Mouse (Mus musculus): ENCODE data around the gene Fam107b. TPM values are rescaled to one million over a fixed set of nuclear protein-coding genes. Genes with fewer than 3 reads are reported as not detected.

Gene Fam107b
- polyA plus RNA-seq, 1 experiment from 2014 or later: 34.4 TPM

DNA sequence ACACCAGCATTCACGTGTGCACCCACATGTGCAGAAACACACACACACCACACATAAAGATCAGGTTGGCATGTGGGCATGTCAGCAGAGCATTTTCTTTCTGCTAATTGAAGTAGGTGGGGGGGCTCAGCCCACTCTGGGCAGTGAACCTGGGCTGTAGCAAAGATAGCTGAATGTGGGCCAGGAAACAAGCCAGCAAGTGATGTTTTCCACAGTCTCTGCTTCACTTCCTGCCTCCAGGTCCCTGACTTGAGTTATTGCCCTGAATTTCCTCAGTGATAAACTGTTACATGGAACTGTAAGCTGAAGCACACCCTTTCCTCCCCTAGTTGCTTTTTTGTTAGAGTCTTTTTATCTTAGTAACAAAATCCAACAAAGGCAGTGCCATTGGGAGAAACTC lies 6.1 kb downstream of the Fam107b start:
- Histone ChIP-seq H3K27me3 (ENCODE audit: control insufficient read depth, insufficient read depth, low read length) (no peaks in the 10 kb centered on the region), H3K4me1 (ENCODE audit: control insufficient read depth, insufficient read depth, low read length) (no peaks in the 10 kb centered on the region), H3K9ac (ENCODE audit: low read length) (no peak overlapping the region), H3K4me2 (ENCODE audit: low read depth, low read length) (no peak overlapping the region), H3K36me3 (ENCODE audit: control insufficient read depth, insufficient read depth) (no peaks in the 10 kb centered on the region), H3K9me3 (replicated peaks; ENCODE audit: control insufficient read depth, low read length) (no peaks in the 10 kb centered on the region), H3K4me3 (ENCODE audit: low read length) (no peak overlapping the region), H3K27ac (ENCODE audit: low read length) (no peak overlapping the region)
- 58% methylated on average over 1 of the region's 1 CpGs for WGBS
- 0 out of 2 replicates have a peak, but pooled peaks have one; percentile 39 for ATAC-seq (replicated peaks; ENCODE audit: extremely low read depth, insufficient read depth, low FRiP score)

DNA sequence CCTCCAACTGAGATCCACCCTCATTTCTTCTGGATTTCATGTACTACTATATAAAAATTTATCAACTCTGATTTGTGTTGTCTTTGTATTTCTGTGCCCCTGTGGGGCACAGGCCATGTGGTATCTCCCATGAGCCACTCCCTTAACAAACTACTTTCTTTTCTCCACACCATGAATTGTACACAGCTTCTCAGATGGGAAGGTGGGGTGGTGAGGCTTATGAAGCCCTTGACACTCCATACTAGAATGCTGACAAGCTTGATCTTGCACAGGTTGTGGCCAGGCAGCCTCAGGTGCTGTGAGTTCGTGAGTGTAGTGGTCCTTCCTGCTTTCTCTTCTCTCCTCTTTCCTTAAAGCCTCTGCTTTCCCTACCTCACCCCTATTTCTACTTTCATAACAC lies 6.9 kb downstream of the Fam107b start:
- WGBS: 67% methylated on average over 1 of the region's 1 CpGs

DNA sequence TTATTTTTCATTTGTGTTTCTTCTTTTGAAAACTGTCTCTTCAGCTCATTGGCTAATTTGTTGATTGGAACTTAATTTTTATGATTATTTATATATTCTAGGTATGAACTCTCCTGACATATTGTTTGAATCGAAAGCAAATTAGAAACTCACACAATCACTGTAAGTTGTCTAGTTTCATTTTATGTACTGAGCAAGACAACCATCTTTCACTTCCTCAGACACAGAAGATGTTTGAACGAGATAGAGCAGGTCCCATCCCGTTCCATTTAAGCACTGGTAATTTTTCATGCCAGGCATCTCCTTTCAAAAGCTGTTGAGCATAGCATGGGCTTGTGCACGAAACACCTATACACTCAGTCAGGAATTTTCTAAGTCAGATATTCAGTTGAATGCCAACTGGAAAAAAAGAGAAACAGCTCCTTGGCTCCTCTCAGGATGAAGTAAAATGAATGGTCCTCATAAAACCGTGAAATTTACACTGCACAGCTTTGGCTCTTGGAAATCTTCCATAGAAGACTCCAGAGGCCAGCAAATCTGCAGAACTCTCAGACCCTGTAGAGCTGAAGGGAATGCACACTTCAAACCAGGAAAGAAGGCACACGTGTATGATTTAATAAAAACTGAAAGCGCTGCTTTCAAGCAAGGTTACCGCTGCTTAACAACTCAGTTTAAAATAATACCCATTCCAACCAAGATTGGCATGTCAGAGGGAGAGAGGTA lies 8.1 kb downstream of the Fam107b start:
- H3K27me3 ChIP-seq (ENCODE audit: control insufficient read depth, insufficient read depth, low read length): no peaks in the 10 kb centered on the region
- no peaks in the 10 kb centered on the region for H3K36me3 ChIP-seq (ENCODE audit: control insufficient read depth, insufficient read depth)
- H3K4me2 ChIP-seq (ENCODE audit: low read depth, low read length): no peak overlapping the region
- WGBS: 72% methylated on average over 8 of the region's 8 CpGs
- no peak overlapping the region for H3K4me3 ChIP-seq (ENCODE audit: low read length)
- no peak for ATAC-seq (replicated peaks; ENCODE audit: extremely low read depth, insufficient read depth, low FRiP score)
- H3K27ac ChIP-seq (ENCODE audit: low read length): no peak overlapping the region
- H3K9ac ChIP-seq (ENCODE audit: low read length): no peak overlapping the region
- H3K4me1 ChIP-seq (ENCODE audit: control insufficient read depth, insufficient read depth, low read length): no peaks in the 10 kb centered on the region
- H3K9me3 ChIP-seq (replicated peaks; ENCODE audit: control insufficient read depth, low read length): no peaks in the 10 kb centered on the region

More for the DNA sequence above, 6.9 kb downstream of the Fam107b start:
- no peak for ATAC-seq (replicated peaks; ENCODE audit: extremely low read depth, insufficient read depth, low FRiP score)
- H3K27me3 ChIP-seq (ENCODE audit: control insufficient read depth, insufficient read depth, low read length): no peaks in the 10 kb centered on the region
- H3K9me3 ChIP-seq (replicated peaks; ENCODE audit: control insufficient read depth, low read length): no peaks in the 10 kb centered on the region
- H3K4me2 ChIP-seq (ENCODE audit: low read depth, low read length): no peak overlapping the region
- H3K27ac ChIP-seq (ENCODE audit: low read length): no peak overlapping the region
- no peaks in the 10 kb centered on the region for H3K36me3 ChIP-seq (ENCODE audit: control insufficient read depth, insufficient read depth)
- H3K4me3 ChIP-seq (ENCODE audit: low read length): no peak overlapping the region
- no peak overlapping the region for H3K9ac ChIP-seq (ENCODE audit: low read length)
- H3K4me1 ChIP-seq (ENCODE audit: control insufficient read depth, insufficient read depth, low read length): no peaks in the 10 kb centered on the region

DNA sequence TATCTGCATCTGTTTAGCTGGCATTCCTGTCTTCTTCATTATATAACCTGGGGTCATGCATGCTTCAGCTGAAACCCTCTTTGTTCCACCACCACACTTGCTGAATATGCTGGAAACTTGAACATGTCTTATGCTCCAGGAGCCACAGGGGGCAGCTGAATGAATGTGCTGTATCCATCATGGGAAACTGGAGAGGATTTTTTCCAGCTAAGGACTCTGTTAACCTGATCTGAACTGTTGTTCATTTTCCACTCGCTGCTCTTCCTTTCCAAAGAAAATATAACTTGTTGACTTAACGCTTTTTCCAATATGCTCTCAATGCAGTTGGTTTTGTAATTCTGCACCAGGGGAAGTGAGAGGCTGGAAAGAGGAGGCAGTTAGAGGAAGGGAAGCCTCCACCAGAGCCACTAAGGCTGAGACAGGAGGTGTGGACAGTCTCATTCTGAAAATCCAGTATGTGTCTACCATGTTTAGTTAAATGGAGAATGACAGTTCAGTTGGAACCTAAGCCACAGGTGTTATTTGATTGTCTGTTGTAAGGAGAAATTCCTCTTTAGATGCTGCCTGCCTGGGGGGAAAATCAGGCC lies 9.1 kb downstream of the Fam107b start:
- peak; percentile 55; the same call in 1 of the 2 replicates for ATAC-seq (replicated peaks; ENCODE audit: extremely low read depth, insufficient read depth, low FRiP score)

DNA sequence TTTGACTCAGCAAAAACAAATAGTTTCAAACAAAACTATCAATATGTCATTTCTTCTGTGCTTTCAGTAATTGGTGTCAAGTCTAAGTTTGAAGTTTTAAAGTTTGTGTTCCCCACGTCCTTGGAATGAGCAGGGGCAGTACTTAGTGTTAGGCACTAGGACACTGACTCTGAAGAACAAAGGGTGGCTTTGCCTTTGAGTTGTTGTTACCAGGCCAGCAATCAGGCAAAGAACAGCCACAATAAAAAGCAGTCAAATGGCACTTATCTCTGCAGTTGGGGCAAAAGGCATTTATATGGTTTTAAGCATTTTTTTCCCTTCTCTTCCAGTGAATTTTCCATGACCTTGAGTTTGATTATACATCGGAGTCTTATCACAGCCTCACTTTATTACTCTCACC lies 12.5 kb downstream of the Fam107b start:
- Histone ChIP-seq H3K4me3 (ENCODE audit: low read length) (no peak overlapping the region), H3K27me3 (ENCODE audit: control insufficient read depth, insufficient read depth, low read length) (no peaks in the 10 kb centered on the region), H3K4me1 (ENCODE audit: control insufficient read depth, insufficient read depth, low read length) (no peaks in the 10 kb centered on the region), H3K9ac (ENCODE audit: low read length) (no peak overlapping the region), H3K27ac (ENCODE audit: low read length) (no peak overlapping the region), H3K36me3 (ENCODE audit: control insufficient read depth, insufficient read depth) (no peaks in the 10 kb centered on the region), H3K9me3 (replicated peaks; ENCODE audit: control insufficient read depth, low read length) (no peaks in the 10 kb centered on the region), H3K4me2 (ENCODE audit: low read depth, low read length) (no peak overlapping the region)
- 60% methylated on average over 2 of the region's 2 CpGs for WGBS
- no peak for ATAC-seq (replicated peaks; ENCODE audit: extremely low read depth, insufficient read depth, low FRiP score)

More for the DNA sequence above, 9.1 kb downstream of the Fam107b start:
- WGBS: 62% methylated on average over 2 of the region's 2 CpGs
- no peaks in the 10 kb centered on the region for H3K27me3 ChIP-seq (ENCODE audit: control insufficient read depth, insufficient read depth, low read length)
- no peak overlapping the region for H3K4me3 ChIP-seq (ENCODE audit: low read length)
- no peak overlapping the region for H3K4me2 ChIP-seq (ENCODE audit: low read depth, low read length)
- no peaks in the 10 kb centered on the region for H3K4me1 ChIP-seq (ENCODE audit: control insufficient read depth, insufficient read depth, low read length)
- H3K9ac ChIP-seq (ENCODE audit: low read length): no peak overlapping the region
- H3K9me3 ChIP-seq (replicated peaks; ENCODE audit: control insufficient read depth, low read length): no peaks in the 10 kb centered on the region
- no peaks in the 10 kb centered on the region for H3K36me3 ChIP-seq (ENCODE audit: control insufficient read depth, insufficient read depth)
- H3K27ac ChIP-seq (ENCODE audit: low read length): no peak overlapping the region

DNA sequence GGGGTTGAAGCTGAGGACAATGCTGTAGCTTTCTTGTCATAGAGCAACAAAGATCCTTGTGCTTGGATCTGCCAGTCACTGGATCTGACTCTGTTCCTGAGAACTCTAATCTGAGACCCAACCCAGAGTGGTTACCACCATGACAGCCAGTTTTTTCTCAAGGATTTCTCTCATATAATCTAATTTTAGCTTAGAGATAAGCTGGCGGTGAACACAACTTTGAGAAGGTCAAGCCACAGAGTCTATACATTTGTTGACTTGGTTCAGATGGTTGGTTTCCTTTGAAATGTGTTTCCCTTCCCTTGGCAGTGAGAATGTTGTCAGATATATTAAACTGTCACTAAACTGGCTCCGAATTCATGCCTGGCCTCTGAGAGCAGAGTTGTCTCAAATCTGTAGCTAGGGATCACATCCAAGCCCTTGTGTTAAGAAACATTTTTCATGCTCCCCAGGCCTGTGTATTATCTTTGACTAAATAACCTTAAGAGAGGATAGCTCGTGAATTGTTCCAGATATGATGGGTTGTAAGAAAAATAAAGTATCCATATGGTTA lies 15.0 kb downstream of the Fam107b start:
- Histone ChIP-seq H3K36me3 (ENCODE audit: control insufficient read depth, insufficient read depth) (no peaks in the 10 kb centered on the region), H3K4me2 (ENCODE audit: low read depth, low read length) (no peak overlapping the region), H3K9me3 (replicated peaks; ENCODE audit: control insufficient read depth, low read length) (no peaks in the 10 kb centered on the region), H3K27me3 (ENCODE audit: control insufficient read depth, insufficient read depth, low read length) (no peaks in the 10 kb centered on the region), H3K9ac (ENCODE audit: low read length) (no peak overlapping the region), H3K4me1 (ENCODE audit: control insufficient read depth, insufficient read depth, low read length) (no peaks in the 10 kb centered on the region), H3K27ac (ENCODE audit: low read length) (no peak overlapping the region), H3K4me3 (ENCODE audit: low read length) (no peak overlapping the region)
- WGBS: 36% methylated on average over 3 of the region's 3 CpGs
- ATAC-seq (replicated peaks; ENCODE audit: extremely low read depth, insufficient read depth, low FRiP score): no peak

DNA sequence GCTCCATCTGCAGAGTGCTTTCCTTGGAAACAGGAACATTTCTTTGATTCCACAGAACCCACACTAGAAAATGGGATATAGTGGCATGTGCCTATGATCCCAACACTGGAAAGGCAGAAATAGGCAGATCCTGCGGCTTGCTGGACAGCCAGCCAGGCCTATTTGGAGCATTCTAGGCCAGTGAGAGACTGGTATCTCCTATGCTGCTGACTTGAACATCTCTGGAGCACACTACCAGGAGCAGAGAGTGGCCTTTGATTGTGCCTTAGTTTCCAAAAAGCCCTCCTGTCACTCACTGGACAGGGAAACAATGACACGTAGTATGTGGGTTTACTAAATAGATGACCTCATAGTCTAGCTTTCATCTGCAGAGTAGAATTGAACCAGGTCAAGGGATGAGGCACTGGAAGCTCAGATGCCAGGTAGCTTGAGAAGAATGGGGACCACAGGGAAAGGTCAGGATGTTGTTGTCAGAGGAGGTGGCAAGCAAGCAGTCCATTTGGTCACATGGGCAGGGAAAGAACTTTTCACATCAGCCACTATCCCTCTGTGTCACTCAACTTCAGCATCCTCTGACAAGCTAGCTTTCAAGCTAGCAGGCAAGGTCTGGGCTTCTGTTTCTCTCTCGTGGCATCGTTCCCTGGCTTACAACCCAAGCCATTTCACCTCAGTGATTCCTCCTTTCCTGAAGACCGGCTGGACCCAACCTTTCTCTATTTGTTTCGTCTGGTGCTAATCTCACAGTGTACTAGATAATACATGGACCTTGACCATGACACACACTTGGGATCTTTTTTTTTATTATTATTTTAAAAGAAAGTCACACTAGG lies 20.0 kb downstream of the Fam107b start:
- H3K9me3 ChIP-seq (replicated peaks; ENCODE audit: control insufficient read depth, low read length): no peaks in the 10 kb centered on the region
- ATAC-seq (replicated peaks; ENCODE audit: extremely low read depth, insufficient read depth, low FRiP score): no peak
- no peaks in the 10 kb centered on the region for H3K4me1 ChIP-seq (ENCODE audit: control insufficient read depth, insufficient read depth, low read length)
- H3K27me3 ChIP-seq (ENCODE audit: control insufficient read depth, insufficient read depth, low read length): no peaks in the 10 kb centered on the region
- H3K36me3 ChIP-seq (ENCODE audit: control insufficient read depth, insufficient read depth): no peaks in the 10 kb centered on the region
- no peak overlapping the region for H3K9ac ChIP-seq (ENCODE audit: low read length)
- no peak overlapping the region for H3K4me2 ChIP-seq (ENCODE audit: low read depth, low read length)
- WGBS: 80% methylated on average over 6 of the region's 6 CpGs
- H3K4me3 ChIP-seq (ENCODE audit: low read length): no peak overlapping the region
- no peak overlapping the region for H3K27ac ChIP-seq (ENCODE audit: low read length)

DNA sequence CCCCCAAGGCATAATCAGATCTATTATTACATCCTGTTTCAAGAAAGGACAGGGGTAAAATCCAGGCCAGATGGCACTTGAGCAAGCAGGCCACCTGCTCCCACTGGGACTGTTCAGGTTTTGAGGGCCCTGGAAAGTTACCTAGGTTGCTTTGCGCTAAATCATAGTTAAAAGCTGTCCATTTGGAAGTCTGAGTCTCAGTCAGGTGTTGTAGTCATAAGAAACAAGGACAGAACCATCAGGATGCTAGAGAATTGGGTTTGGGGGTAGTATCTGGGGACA lies 20.6 kb downstream of the Fam107b start:
- no peak for ATAC-seq (replicated peaks; ENCODE audit: extremely low read depth, insufficient read depth, low FRiP score)
- no peak overlapping the region for H3K9ac ChIP-seq (ENCODE audit: low read length)
- H3K4me3 ChIP-seq (ENCODE audit: low read length): no peak overlapping the region
- no peak overlapping the region for H3K4me2 ChIP-seq (ENCODE audit: low read depth, low read length)
- no peaks in the 10 kb centered on the region for H3K36me3 ChIP-seq (ENCODE audit: control insufficient read depth, insufficient read depth)
- H3K27ac ChIP-seq (ENCODE audit: low read length): no peak overlapping the region
- no peaks in the 10 kb centered on the region for H3K27me3 ChIP-seq (ENCODE audit: control insufficient read depth, insufficient read depth, low read length)
- no peaks in the 10 kb centered on the region for H3K9me3 ChIP-seq (replicated peaks; ENCODE audit: control insufficient read depth, low read length)
- no peaks in the 10 kb centered on the region for H3K4me1 ChIP-seq (ENCODE audit: control insufficient read depth, insufficient read depth, low read length)
- 94% methylated on average over 1 of the region's 1 CpGs for WGBS
